Mouse (Mus musculus): ENCODE results near the gene Trove2. TPM values are rescaled to one million over a fixed set of nuclear protein-coding genes. Genes with fewer than 3 reads are reported as not detected.

Trove2 gene
- polyA plus RNA-seq, 1 experiment, result 1.9 TPM

- Histone ChIP-seq H3K36me3 (ENCODE audit: control insufficient read depth, insufficient read depth) (peaks cover under 1% of the 10 kb centered on the region), H3K27me3 (ENCODE audit: control insufficient read depth, insufficient read depth, insufficient read length) (no peaks in the 10 kb centered on the region), H3K79me2 (ENCODE audit: control insufficient read depth, insufficient read depth) (peaks cover 48% of the 10 kb centered on the region), H3K4me3 (peak overlapping the region; percentile 87), H3ac (ENCODE audit: control insufficient read depth, insufficient read length) (peak overlapping the region; percentile 92), H3K4me2 (ENCODE audit: low read depth) (peak overlapping the region; percentile 79)
- TF ChIP-seq TCF12 (IDR thresholded peaks at IDR 0.05; ENCODE audit: insufficient read depth, poor library complexity, severe bottlenecking) (no peak), USF1 (IDR thresholded peaks at IDR 0.05; ENCODE audit: low read depth) (no peak), REST (IDR thresholded peaks at IDR 0.05; ENCODE audit: insufficient read depth, insufficient read length) (no peak), SRF (IDR thresholded peaks at IDR 0.05; ENCODE audit: control insufficient read depth, insufficient read length, low read depth) (no peak), CEBPB (IDR thresholded peaks at IDR 0.05; ENCODE audit: insufficient read depth, poor library complexity, severe bottlenecking) (no peak), TCF3 (IDR thresholded peaks at IDR 0.05; ENCODE audit: insufficient read length, low read depth) (no peak), POLR2AphosphoS2 (IDR thresholded peaks at IDR 0.05; ENCODE audit: insufficient read length, low read depth) (no peak), MYOD1 (IDR thresholded peaks at IDR 0.05; ENCODE audit: control insufficient read depth in 1 of 3, insufficient read length in 2 of 3, low read depth in 2 of 3) (no peak), POLR2A (IDR thresholded peaks at IDR 0.05; ENCODE audit: insufficient read length, low read depth) (no peak), E2F4 (IDR thresholded peaks at IDR 0.05; ENCODE audit: insufficient read depth) (no peak), MYOG (IDR thresholded peaks at IDR 0.05; ENCODE audit: control insufficient read depth in 1 of 3, insufficient read depth in 1 of 3, insufficient read length in 2 of 3, low read depth in 2 of 3) (no peak), MAX (IDR thresholded peaks at IDR 0.05; ENCODE audit: low read depth) (no peak)
Measured at GRCm38 (mm10) chr1:143702141-143702740, 74.6 kb downstream of the Trove2 start.

GRCm38 (mm10) chr1:143701736-143702135 is 75.1 kb downstream of the Trove2 start:
- Histone ChIP-seq H3K27me3 (ENCODE audit: control insufficient read depth, insufficient read depth, insufficient read length) (no peaks in the 10 kb centered on the region), H3K36me3 (ENCODE audit: control insufficient read depth, insufficient read depth) (peaks cover 5% of the 10 kb centered on the region), H3K4me2 (ENCODE audit: low read depth) (peak overlapping the region; percentile 79), H3ac (ENCODE audit: control insufficient read depth, insufficient read length) (peak overlapping the region; percentile 92), H3K79me2 (ENCODE audit: control insufficient read depth, insufficient read depth) (peaks cover 53% of the 10 kb centered on the region), H3K4me3 (peak overlapping the region; percentile 87)
- no peak for TF ChIP-seq POLR2AphosphoS2 (IDR thresholded peaks at IDR 0.05; ENCODE audit: insufficient read length, low read depth)
- TF ChIP-seq TCF3 (IDR thresholded peaks at IDR 0.05; ENCODE audit: insufficient read length, low read depth), result no peak
- TF ChIP-seq MYOD1 (IDR thresholded peaks at IDR 0.05; ENCODE audit: control insufficient read depth in 1 of 3, insufficient read length in 2 of 3, low read depth in 2 of 3), result no peak
- TF ChIP-seq E2F4 (IDR thresholded peaks at IDR 0.05; ENCODE audit: insufficient read depth), result no peak
- no peak for TF ChIP-seq MAX (IDR thresholded peaks at IDR 0.05; ENCODE audit: low read depth)
- TF ChIP-seq POLR2A (IDR thresholded peaks at IDR 0.05; ENCODE audit: insufficient read length, low read depth), result no peak
- TF ChIP-seq TCF12 (IDR thresholded peaks at IDR 0.05; ENCODE audit: insufficient read depth, poor library complexity, severe bottlenecking), result no peak
- TF ChIP-seq REST (IDR thresholded peaks at IDR 0.05; ENCODE audit: insufficient read depth, insufficient read length), result no peak
- no peak for TF ChIP-seq MYOG (IDR thresholded peaks at IDR 0.05; ENCODE audit: control insufficient read depth in 1 of 3, insufficient read depth in 1 of 3, insufficient read length in 2 of 3, low read depth in 2 of 3)
- no peak for TF ChIP-seq USF1 (IDR thresholded peaks at IDR 0.05; ENCODE audit: low read depth)
- no peak for TF ChIP-seq CEBPB (IDR thresholded peaks at IDR 0.05; ENCODE audit: insufficient read depth, poor library complexity, severe bottlenecking)
- TF ChIP-seq SRF (IDR thresholded peaks at IDR 0.05; ENCODE audit: control insufficient read depth, insufficient read length, low read depth), result no peak

Other genes with a start within 250 kb of the Trove2 start
- 0.02 TPM for gene B3galt2, start 136.4 kb downstream of the Trove2 start, polyA plus RNA-seq (2012; fragmentation: generic; extraction: Trizol)
- gene Cdc73, start 74.2 kb downstream of the Trove2 start, polyA plus RNA-seq (2012; fragmentation: generic; extraction: Trizol), result 15.6 TPM
- 81.0 TPM for gene Glrx2, start 60.7 kb downstream of the Trove2 start, polyA plus RNA-seq (2012; fragmentation: generic; extraction: Trizol)
- 13.9 TPM for gene Uchl5, start 204 bp upstream of the Trove2 start, polyA plus RNA-seq (2012; fragmentation: generic; extraction: Trizol)
- 3.6 TPM for gene Rgs2, start 227.1 kb upstream of the Trove2 start, polyA plus RNA-seq (2012; fragmentation: generic; extraction: Trizol)

Data from myocyte (in vitro differentiated cells).